Mouse (Mus musculus): ENCODE data around the gene Duox1. TPM values are rescaled to one million over a fixed set of nuclear protein-coding genes. Genes with fewer than 3 reads are reported as not detected.

Gene Duox1
- total RNA-seq (2023) = not detected

GRCm38 (mm10) chr2:122315372-122315771, at the start of gene Duox1:
Gene Duox1, plus strand, starts transcription at chr2:122315672.

GRCm38 (mm10) chr2:122298096-122298499, 17.4 kb upstream of the Duox1 start, which contains the start of gene Duox2:
Gene Duox2, minus strand, starts transcription at chr2:122298449.

GRCm38 (mm10) chr2:122298596-122299490, 16.6 kb upstream of the Duox1 start, which contains the start of gene Duoxa2:
Gene Duoxa2, plus strand, starts transcription at chr2:122298900.

DNA sequence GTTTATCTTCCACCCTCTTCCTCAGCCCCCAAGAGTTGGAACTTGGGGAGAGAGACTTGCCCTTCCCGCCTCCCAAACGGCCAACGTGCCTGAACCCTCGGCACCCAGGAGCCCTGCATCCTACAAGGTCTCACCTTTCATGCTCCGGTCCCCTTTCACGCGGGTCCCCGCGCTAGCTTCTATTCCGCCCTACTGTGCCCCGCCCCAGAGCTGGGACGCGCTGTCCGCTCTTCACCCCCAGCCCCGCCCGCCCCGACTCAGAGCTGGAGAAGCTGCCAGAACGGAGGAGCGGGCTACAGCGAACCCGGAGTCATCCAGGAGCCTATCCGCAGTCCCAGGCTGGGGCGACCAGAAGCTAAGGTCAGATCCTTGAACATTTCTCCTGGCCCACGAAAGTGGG, 1.9 kb upstream of the Duox1 start, which contains the start of gene Duoxa1:
TSS of gene Duoxa1 (minus strand) at position 195 of the 400 bp plus-strand sequence.

DNA sequence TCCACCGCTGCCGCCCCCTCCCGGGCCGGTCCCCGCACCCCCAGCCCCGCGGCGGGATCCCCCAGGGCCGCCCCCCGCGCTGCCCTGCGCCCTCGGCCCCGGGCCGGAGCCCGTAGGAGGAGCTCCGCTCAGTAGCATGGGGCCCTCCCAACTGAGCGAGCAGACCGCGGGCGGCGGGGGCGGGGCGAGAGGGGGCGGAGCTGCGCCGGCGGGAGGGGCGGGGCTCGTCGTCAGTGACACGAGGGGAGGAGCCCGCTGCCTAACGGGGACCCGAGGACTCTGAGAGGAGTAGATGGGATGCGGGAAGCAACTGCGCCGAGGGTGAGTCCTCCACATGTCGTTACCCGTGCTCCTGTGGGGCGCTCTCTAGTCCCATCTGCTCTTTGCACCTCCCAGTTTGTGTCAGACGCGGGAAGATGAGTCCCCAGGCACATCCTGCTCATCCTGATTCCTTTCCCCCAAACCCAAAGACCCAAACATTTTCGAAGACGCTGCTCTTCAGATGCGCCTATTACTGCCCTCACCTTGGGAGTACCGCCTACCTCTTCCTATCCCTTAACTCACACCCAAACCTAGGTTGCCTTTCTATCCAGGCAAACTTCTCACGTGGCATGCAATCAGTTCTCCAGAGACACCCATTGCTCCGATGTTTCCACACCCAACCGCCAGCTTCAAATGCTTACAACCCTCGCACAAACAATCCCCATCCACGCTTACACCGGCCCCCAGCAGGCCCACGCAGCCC, 53.7 kb downstream of the Duox1 start, which contains the start of gene Shf:
TSS of gene Shf (minus strand) at position 168 of the 745 bp plus-strand sequence.

Other genes starting within 250 kb of the Duox1 start
- gene Spg11, start 197.3 kb upstream of the Duox1 start, total RNA-seq (2023) = 27.0 TPM
- gene B2m, start 168.0 kb upstream of the Duox1 start, total RNA-seq (2023) = 2,769 TPM
- 1.3 TPM for gene Trim69, start 155.0 kb upstream of the Duox1 start, total RNA-seq (2023)
- not detected for gene Patl2, start 129.5 kb upstream of the Duox1 start, total RNA-seq (2023)
- gene Terb2, start 129.4 kb upstream of the Duox1 start, total RNA-seq (2023) = not detected
- gene Sord, start 80.9 kb upstream of the Duox1 start, total RNA-seq (2023) = 1.6 TPM
- gene Duox2, start 17.2 kb upstream of the Duox1 start, total RNA-seq (2023) = not detected
- not detected for gene Duoxa2, start 16.8 kb upstream of the Duox1 start, total RNA-seq (2023)
- gene Duoxa1, start 1.9 kb upstream of the Duox1 start, total RNA-seq (2023) = not detected
- gene Shf, start 53.5 kb downstream of the Duox1 start, total RNA-seq (2023) = 8.0 TPM
- gene Slc28a2, start 110.8 kb downstream of the Duox1 start, total RNA-seq (2023) = 144 TPM
- gene Gm14085, start 169.3 kb downstream of the Duox1 start, total RNA-seq (2023) = 66.0 TPM

Measured in CD8-positive naive resting alpha-beta T cell, adult 57 days (primary cell).